Mouse (Mus musculus) lung, adult 18-20 months (tissue): Measurements from ENCODE around the gene Fryl.
"Not testable (repeated sequence)": the region's sequence is repeated elsewhere in the genome, so short reads cannot be mapped to it uniquely, and the experiment has no call there.

ENCODE experiments used
- DNase-seq, 2 experiments: peaks; one replicate each; pipeline ENCODE4 v3.0.0; 2022; ENCODE audit warnings: mixed read lengths in 2 of 2

Gene Fryl

DNA sequence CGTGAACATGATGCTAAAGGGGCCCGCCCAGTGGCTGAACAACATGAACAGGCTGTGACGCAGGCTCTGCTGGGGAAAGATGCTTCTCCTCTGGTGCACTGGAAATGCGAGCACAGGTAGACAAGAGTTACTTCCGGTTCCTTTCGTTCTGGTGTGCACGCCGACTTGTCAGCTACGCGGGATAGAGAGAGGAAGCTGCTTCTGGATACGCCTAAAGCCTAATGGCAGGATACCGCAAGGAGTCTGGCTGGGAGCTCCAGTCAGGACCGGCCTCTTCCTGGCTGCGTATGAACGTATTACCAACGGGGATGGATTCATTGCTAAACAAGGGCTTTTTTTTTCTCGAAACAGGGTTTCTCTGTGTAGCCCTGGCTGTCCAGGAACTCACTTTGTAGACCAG lies 167.3 kb downstream of the Fryl start:
- DNase-seq = no peak

DNA sequence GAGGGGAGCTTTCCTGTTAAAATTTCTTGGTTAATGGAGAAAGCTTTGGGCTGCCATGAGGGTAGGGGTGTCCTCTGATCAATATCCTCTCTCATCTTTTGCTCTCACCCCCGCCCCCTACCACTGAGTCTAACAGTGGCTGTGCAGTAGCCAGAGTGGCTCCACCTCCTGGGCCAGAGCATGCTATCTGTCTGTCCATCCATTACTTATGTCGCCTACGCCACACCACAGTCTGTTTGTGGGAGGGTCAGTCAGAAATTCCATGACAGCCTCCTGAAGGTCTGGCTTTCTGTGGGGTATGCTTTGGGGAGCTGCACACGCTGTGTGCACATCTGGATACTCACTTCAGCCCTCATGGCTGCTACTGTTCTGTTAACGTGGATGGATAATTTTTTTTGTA lies 174.9 kb downstream of the Fryl start:
- no peak for DNase-seq

- DNase-seq = no peak
These were observed 176.6 kb downstream of the Fryl start for GRCm38 (mm10) chr5:73079801-73080200.

- peak; percentile 56 to 63 for DNase-seq
These were observed 185.1 kb downstream of the Fryl start for GRCm38 (mm10) chr5:73071319-73071718.

- peak in 1 of 2 experiments; percentile 21 for DNase-seq
These were observed 189.5 kb downstream of the Fryl start for GRCm38 (mm10) chr5:73066946-73067345.

DNA sequence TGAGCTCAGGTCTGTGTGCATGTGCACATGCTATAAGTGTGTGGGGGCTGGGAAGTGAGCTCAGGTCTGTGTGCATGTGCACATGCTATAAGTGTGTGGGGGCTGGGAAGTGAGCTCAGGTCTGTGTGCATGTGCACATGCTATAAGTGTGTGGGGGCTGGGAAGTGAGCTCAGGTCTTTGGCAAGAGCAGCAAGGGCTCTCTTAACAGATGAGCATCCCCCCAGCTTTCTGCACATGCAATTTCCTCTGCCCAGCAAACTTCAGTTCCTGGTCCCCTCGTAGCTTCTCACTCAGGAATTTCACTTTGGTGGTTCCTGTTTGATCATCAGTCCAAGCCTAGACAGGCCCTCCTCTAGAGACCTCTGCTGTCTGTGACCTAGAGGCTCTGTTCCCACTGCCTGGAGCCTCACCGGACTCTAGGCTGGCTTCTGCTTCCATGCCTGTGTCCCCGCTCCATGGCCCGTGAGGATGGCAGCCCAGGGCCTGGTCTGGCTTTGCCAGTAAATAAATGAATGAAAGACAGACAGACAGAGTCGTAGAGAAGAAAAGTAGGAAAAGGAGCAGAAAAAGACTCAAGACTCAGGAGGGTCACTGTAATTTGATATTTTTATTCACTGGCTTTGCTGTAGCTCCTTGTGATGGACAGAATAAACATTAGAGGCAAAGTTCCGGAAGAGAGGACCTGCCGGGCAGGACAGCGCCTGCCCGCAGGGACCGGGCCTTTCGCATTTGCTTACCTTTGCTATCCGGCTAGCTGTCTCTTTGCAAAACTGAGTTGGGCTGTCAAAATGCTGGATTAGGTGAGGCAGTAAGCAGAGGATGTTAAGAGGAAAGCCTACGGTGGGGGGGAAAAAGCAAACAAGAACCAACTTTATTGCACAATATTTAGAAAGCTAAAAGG lies 192.4 kb downstream of the Fryl start:
- DNase-seq = no peak

- DNase-seq = no peak
These were observed 194.8 kb downstream of the Fryl start for GRCm38 (mm10) chr5:73061506-73062155.

GRCm38 (mm10) chr5:73056937-73057336 lies 199.5 kb downstream of the Fryl start:
- no peak for DNase-seq

DNA sequence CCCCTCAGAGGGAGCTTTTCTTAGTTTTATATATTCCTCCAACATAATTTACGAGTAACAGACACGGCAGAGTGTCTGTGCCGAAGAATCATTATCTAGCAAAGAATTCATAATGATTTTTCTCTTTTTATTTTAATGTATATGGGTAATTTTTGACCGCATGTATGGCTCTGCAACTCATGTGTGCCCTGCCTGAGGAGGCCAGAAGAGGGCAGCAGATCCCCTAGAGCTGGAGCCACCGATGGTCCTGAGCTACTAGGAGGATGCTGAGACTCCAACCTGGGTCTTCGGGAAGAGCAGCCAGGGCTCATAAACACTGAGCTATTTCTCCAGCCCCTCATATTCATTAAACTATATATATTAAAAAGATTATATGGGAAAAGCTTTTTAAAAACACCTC lies 200.0 kb downstream of the Fryl start:
- no peak for DNase-seq

DNA sequence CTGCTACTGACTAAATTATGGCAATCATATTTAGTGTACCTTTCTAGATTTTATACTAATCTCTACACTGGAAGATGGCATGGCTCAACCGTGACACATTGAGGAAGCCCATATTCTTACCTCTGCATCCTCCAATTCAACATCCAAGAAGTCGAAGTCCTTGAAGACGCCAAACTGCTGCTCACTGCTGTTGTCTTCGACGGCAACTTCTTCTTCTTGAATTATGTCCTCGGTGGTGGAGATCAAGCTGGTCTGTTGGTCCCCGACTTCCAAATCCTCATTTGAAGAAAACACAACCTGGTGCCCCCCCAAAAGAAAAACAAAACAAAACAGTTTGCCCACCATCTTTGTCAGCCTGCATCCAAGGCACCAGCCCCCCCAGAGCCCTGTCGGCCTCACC lies 202.5 kb downstream of the Fryl start:
- no peak for DNase-seq

DNA sequence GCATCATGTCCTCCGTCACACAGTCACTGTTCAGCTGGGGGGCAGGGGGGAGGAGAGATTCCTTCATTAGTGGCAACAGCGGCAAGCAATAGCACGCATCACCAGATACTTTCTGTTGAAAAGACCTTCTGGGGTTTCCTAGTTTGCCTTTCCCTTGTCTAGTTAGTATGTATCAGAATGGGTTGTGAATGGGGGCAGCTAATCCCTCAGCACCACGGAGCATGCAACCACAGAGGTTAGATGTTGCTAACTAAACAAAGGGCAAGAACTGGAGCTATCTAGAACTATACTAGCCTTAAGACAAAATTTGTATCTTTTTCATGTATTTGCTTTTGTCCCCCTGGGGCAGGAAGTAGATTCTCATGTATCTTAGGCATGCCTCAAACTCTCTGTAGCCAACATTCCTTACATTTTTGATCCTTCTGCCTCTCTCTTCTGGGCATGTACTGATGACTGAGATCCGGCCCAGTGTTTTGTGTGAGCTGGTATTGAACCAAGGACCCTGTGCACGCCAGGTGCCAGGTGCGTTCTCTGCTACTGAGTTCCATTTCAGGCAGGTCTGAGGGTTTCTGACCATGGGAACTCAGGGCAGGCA lies 208.7 kb downstream of the Fryl start:
- DNase-seq = no peak

- DNase-seq = no peak
These were observed 212.4 kb downstream of the Fryl start for GRCm38 (mm10) chr5:73044055-73044454.

GRCm38 (mm10) chr5:73032481-73032880 lies 223.9 kb downstream of the Fryl start:
- DNase-seq = no peak

- DNase-seq = no peak
These were observed 227.8 kb downstream of the Fryl start for GRCm38 (mm10) chr5:73028646-73029045.

- DNase-seq = no peak
These were observed 232.6 kb downstream of the Fryl start for GRCm38 (mm10) chr5:73023801-73024200.

- DNase-seq = no peak
These were observed 241.7 kb downstream of the Fryl start for GRCm38 (mm10) chr5:73014745-73015144.

DNA sequence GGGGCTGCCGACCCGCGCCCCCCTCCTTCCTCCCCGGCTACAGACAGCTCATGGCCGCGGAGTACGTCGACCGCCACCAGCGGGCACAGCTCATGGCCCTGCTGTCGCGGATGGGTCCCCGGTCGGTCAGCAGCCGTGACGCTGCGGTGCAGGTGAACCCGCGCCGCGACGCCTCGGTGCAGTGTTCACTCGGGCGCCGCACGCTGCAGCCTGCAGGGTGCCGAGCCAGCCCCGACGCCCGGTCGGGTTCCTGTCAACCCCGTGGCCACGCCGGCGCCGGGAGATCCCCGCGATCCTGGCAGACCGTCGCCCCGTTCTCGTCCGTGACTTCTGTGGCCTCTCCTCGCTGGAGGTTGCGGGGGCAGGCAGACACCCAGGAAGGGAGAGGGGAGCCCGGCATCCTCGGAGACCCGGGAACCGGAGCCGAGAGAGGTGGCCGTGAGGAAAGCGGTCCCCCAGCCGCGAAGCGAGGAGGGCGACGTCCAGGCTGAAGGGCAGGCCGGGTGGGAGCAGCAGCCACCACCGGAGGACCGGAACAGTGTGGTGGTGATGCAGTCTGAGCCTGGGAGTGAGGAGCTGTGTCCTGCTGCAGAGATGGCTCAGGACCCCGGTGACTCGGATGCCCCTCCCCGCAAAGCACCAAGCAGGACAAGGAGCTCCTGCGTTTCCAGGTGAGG lies 242.7 kb downstream of the Fryl start:
- not testable (repeated sequence) for DNase-seq

DNA sequence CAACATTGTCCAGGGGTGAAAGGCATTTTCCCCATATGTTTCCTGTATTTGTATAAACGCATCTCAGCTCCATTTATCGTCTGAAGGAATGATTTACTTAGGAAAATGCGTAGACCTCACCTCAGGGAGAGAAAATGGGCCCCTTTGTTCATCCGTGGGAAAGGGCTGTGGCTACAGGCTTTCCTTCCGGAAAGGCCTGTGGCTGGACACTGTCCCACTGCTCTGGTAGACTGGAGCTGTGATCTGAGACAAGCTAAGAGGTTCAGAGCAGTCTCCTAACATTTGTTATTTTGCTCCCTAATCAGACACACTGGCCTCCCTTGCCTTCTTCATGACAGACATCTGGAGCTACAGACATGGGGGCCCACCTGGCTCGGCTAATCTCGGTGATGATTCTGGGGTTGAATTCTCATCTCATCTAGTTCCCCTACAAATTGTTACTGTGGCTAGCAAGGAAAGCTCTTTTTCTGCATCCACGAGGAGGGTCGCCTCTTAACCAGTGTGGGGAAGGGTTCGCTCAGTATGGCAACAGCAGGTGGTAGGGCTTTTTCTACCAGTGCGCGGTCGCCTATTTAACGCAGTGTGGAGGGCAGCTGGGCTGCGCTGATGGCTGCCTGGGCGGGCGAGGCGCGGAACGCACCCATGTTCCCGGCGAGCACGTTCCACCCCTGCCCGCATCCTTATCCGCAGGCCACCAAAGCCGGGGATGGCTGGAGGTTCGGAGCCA lies 243.4 kb downstream of the Fryl start:
- not testable (repeated sequence) for DNase-seq

- DNase-seq = not testable (repeated sequence)
These were observed 244.6 kb downstream of the Fryl start for GRCm38 (mm10) chr5:73011806-73012205.

GRCm38 (mm10) chr5:73008230-73008629 lies 248.2 kb downstream of the Fryl start:
- DNase-seq = peak in 1 of 2 experiments; percentile 10

DNA sequence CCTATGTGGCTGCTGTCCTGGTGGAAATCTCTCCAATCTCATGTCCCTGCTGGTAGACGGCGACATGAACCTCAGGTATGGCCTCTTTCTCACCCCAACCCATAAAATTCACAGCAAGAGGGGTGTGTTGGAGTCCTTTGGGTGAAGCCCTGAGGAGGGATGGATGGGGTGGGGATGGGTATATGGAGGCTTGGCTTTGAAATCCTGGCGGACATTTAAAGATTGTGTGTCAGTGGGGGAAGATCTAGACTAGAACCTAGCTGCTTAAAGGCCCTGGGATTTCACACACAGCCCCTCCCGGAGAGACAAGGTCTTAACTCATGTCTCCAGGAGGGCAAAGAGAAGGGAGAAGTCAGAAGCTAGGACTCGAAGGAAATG lies 248.8 kb downstream of the Fryl start:
- no peak for DNase-seq

DNA sequence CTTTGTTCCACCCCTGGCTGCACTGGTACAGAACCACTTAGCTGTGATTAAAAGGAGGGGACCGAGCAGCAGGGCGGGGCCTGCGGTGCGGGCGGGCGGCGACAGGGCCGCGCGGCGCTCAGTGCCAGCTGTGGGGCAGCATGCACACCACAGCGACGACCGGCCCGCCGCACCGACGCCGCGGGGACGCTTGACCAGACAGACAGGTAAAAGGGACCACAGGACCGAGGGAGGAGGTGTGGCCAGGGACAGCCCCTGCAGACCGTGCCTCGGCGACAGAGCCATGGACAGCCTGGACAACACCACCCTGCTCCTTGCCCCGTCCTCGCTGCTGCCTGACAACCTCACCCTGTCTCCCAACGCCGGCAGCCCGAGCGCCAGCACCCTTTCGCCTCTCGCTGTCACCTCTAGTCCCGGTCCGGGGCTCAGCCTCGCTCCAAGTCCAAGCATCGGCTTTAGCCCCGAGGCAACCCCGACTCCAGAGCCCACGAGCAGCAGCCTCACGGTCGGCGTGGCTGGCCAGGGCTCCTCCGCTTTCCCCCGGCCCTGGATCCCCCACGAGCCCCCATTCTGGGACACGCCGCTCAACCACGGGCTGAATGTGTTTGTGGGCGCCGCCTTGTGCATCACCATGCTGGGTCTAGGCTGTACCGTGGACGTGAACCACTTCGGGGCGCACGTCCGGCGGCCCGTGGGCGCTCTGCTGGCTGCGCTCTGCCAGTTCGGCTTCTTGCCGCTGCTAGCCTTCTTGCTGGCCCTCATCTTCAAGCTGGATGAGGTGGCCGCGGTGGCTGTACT lies 249.4 kb downstream of the Fryl start, which contains the start of gene Slc10a4:
Slc10a4 (plus strand) TSS at position 100 of the 798 bp plus-strand sequence.
- DNase-seq = peak; percentile 15 to 18
